Mouse (Mus musculus): ENCODE results near the gene Helz. TPM values are rescaled to one million over a fixed set of nuclear protein-coding genes. Genes with fewer than 3 reads are reported as not detected.
"Not testable (repeated sequence)": the region's sequence is repeated elsewhere in the genome, so short reads cannot be mapped to it uniquely, and the experiment has no call there.

Gene Helz
- polyA plus RNA-seq, 1 experiment from 2014 or later = 19.5 TPM

DNA sequence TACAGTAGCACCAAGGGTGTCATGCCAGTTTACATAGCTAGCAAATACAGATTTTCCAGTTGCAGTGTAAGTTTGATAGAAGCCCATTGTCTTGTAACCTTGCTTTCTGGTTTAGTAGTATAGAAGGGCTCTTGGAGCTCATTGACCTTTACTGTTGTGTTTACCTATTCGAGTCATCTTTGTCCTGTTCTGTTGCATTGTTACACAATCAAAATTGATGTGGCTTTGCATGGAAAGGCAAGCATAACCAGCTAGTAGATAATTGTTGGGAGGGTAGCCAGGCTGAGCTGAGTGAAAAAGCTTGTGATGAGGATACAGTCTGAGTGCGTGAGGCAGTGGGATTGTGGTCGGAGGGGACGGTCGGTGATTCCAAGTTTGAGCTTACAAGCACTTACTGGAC lies 12.1 kb downstream of the Helz start:
- Histone ChIP-seq H3K9ac (no peak overlapping the region), H3K27ac (replicated peaks) (no peak overlapping the region), H3K9me3 (replicated peaks) (no peaks in the 10 kb centered on the region), H3K4me3 (replicated peaks) (no peak overlapping the region), H3K4me2 (replicated peaks) (no peak overlapping the region), H3K36me3 (peaks cover 39% of the 10 kb centered on the region), H3K27me3 (no peaks in the 10 kb centered on the region), H3K4me1 (no peaks in the 10 kb centered on the region)
- ATAC-seq (ENCODE audit: insufficient number of reproducible peaks, low FRiP score, low TSS enrichment, low read depth) = no peak
- 90% methylated on average over 5 of the region's 5 CpGs for WGBS

DNA sequence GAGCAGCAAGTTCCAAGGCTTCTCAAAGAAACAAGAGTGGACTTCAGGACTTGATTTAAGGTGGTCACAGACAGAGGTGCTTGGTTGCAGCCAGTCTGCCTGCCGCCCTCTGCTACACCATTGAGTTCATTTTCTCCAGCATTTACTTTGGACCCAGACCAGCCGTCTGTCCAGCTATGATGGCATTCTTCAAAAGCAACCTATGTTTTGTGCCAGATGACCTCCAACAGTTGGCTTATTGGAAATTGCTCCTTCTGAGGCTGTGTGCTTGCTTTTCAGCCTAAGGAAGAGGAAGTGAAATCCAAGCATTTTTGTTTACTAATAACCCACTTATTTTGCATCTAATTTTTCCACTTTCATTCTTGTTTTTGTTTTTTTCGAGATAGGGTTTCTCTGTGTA lies 19.7 kb downstream of the Helz start:
- Histone ChIP-seq H3K9me3 (replicated peaks) (no peaks in the 10 kb centered on the region), H3K4me3 (replicated peaks) (no peak overlapping the region), H3K4me1 (no peaks in the 10 kb centered on the region), H3K27ac (replicated peaks) (no peak overlapping the region), H3K9ac (no peak overlapping the region), H3K4me2 (replicated peaks) (no peak overlapping the region), H3K27me3 (no peaks in the 10 kb centered on the region), H3K36me3 (peaks cover 15% of the 10 kb centered on the region; the same call in 1 of the 2 replicates)
- ATAC-seq (ENCODE audit: insufficient number of reproducible peaks, low FRiP score, low TSS enrichment, low read depth) = no peak
- WGBS = 92% methylated on average over 3 of the region's 3 CpGs

DNA sequence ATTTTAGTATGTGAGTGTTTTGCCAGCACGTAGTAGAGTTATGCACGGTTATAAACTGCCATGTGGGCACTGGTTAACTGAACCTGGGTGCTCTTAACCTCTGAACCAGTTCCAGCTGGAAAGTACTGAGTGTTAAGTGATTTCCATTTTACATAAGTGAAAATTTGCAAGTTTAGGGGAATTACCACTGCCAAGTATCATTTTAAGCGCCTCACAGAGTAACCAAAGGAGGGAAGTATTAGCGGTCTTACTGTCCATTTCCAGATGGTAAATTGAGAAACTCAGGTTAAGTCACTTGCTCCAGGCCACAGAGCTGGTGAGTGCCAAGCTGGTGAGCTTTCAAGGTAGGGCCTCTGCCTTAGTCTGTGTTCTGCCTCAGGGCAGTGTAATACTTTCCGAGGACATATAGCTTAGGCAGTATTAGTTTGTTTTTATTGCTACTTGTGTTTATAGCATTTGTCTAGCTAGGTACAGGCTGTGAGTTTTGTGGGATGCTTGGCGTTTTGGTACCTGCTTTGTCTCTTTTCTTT lies 20.8 kb downstream of the Helz start:
- H3K4me1 ChIP-seq = peaks cover 5% of the 10 kb centered on the region; the same call in 1 of the 2 replicates
- no peak for ATAC-seq (ENCODE audit: insufficient number of reproducible peaks, low FRiP score, low TSS enrichment, low read depth)
- H3K4me3 ChIP-seq (replicated peaks) = no peak overlapping the region
- 0 out of 2 replicates have a peak, but pooled peaks cover 15% of the 10 kb centered on the region for H3K36me3 ChIP-seq
- H3K4me2 ChIP-seq (replicated peaks) = no peak overlapping the region
- WGBS = 90% methylated on average over 6 of the region's 6 CpGs
- H3K9me3 ChIP-seq (replicated peaks) = no peaks in the 10 kb centered on the region
- H3K27me3 ChIP-seq = no peaks in the 10 kb centered on the region
- no peak overlapping the region for H3K9ac ChIP-seq
- H3K27ac ChIP-seq (replicated peaks) = no peak overlapping the region

DNA sequence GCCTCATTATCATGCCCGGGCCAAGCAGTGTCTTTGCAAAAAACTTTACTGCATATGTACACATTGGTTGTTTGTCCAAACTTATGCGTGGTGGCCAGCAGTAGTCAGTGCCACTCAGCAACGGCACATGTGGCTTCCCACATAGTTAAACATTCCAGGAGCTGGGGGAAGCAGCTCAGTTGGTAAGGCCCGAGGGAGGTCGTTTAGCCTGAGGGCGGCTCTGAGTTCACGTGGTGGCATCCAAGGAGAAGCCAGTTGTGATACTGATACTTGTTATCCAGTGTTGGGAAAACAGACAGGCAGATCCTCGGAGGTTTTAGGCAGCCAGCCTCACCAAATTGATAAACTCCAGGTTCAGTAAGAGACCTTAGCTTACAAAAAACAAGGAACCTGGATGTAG lies 23.2 kb downstream of the Helz start:
- not testable (repeated sequence) for H3K4me1 ChIP-seq; H3K4me2 ChIP-seq (replicated peaks); H3K27ac ChIP-seq (replicated peaks); ATAC-seq (ENCODE audit: insufficient number of reproducible peaks, low FRiP score, low TSS enrichment, low read depth); H3K4me3 ChIP-seq (replicated peaks); H3K9ac ChIP-seq; H3K9me3 ChIP-seq (replicated peaks); H3K27me3 ChIP-seq
- 68% methylated on average over 8 of the region's 8 CpGs for WGBS
- H3K36me3 ChIP-seq = peaks cover 29% of the 10 kb centered on the region

DNA sequence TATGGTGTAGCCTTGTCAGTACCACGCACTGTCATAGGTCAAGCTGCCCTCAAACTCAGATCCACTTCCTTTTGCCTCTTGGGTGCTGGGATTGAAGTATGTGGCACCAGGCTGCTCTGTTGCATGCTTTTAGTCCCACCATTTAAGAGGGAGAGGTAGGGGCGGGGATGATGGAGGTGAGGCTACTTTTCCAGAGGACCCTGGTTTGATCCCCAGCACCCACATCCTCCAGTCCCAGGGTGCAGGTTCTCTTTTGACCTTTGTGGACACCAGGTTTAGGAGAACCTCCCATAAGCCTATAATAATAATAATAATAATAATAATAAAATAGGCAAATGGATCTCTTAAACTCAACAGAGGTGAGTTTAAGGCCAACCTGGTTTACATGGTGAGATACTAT lies 23.6 kb downstream of the Helz start:
- WGBS = 98% methylated on average over 2 of the region's 2 CpGs
- Histone ChIP-seq H3K4me2 (replicated peaks) (no peak overlapping the region), H3K27me3 (no peaks in the 10 kb centered on the region), H3K36me3 (peaks cover 29% of the 10 kb centered on the region), H3K27ac (replicated peaks) (no peak overlapping the region), H3K9ac (no peak overlapping the region), H3K4me1 (peaks cover 9% of the 10 kb centered on the region; the same call in 1 of the 2 replicates), H3K9me3 (replicated peaks) (no peaks in the 10 kb centered on the region), H3K4me3 (replicated peaks) (no peak overlapping the region)
- no peak for ATAC-seq (ENCODE audit: insufficient number of reproducible peaks, low FRiP score, low TSS enrichment, low read depth)

DNA sequence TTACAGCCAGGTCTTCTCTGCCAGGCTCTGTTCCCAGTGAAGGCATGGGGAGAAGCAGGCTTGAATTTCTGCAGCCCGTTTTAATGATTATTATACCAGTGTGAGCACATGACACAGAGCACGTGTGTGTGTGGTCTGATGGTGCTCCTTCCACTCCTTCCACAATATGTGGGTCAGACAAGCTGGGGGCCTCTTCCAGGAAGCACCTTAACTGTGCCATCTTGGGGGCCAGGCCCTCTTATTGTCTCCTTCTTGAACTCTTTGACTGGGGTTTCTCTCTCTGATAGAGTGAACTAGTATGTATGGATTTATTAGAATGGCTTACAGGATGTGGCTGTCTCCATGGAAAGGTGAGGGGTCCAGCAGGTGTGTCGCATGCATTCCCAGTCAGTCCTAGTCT lies 24.8 kb downstream of the Helz start:
- Histone ChIP-seq H3K4me2 (replicated peaks) (no peak overlapping the region), H3K4me1 (peaks cover 9% of the 10 kb centered on the region; the same call in 1 of the 2 replicates), H3K27ac (replicated peaks) (no peak overlapping the region), H3K27me3 (no peaks in the 10 kb centered on the region), H3K9me3 (replicated peaks) (no peaks in the 10 kb centered on the region), H3K4me3 (replicated peaks) (no peak overlapping the region), H3K9ac (no peak overlapping the region), H3K36me3 (peaks cover 34% of the 10 kb centered on the region)
- ATAC-seq (ENCODE audit: insufficient number of reproducible peaks, low FRiP score, low TSS enrichment, low read depth) = no peak
- 85% methylated on average over 3 of the region's 3 CpGs for WGBS

DNA sequence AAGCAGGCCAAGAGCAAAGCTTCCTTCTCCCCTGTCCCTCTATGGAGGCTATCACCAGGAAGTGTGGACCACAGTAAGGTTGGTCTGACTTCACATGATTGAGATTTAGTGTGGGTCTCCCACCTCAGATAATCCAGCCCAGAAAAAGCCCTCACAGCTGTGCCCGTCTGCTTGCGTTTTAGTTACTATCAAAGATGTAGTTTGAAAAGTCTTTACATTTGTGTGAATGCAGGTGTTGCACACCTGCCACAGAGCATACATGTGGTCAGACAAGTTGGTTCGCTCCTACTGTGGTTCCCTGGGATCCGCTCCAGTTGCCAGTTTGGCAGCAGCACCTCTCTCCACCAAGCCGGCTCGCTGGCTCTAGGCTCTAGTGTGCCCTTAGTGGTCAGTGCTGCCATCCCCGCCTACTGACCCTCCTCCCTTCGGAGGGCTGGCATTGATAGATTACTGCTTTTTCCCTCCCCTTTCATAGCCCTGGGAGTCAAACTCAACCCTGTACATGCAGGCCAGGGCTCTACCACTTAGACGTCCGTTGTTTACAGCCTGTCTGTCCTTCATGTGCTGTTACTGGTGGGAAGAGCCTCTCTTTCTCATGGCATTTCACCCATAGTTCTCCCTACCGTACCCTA lies 25.4 kb downstream of the Helz start:
- no peak overlapping the region for H3K4me2 ChIP-seq (replicated peaks)
- no peaks in the 10 kb centered on the region for H3K9me3 ChIP-seq (replicated peaks)
- peaks cover 9% of the 10 kb centered on the region; the same call in 1 of the 2 replicates for H3K4me1 ChIP-seq
- WGBS = 68% methylated on average over 11 of the region's 11 CpGs
- no peak overlapping the region for H3K27ac ChIP-seq (replicated peaks)
- H3K27me3 ChIP-seq = no peaks in the 10 kb centered on the region
- H3K4me3 ChIP-seq (replicated peaks) = no peak overlapping the region
- H3K36me3 ChIP-seq = peaks cover 34% of the 10 kb centered on the region
- no peak overlapping the region for H3K9ac ChIP-seq
- no peak for ATAC-seq (ENCODE audit: insufficient number of reproducible peaks, low FRiP score, low TSS enrichment, low read depth)

DNA sequence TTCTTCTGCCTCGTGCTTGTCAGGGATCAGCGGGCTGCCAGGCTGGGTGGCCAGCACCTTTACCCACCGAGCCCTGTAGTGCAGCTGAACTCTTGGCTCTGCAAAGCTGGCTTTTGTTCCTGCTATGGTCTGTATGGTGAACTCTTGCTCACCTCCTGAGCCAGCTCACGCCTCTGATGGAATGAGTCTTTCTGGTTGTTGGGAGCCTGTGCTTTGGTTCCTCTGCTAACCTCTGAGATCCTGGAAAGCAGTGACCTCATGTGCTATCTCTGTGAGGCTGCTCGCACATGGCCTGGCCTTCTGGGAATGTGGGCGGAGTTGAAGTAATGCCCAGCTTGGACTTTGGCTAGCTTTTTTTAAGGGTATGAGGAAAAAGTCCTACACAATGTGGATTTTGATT lies 26.1 kb downstream of the Helz start:
- peak; percentile 16; the same call in 1 of the 2 replicates for ATAC-seq (ENCODE audit: insufficient number of reproducible peaks, low FRiP score, low TSS enrichment, low read depth)
- Histone ChIP-seq H3K27ac (replicated peaks) (no peak overlapping the region), H3K4me2 (replicated peaks) (no peak overlapping the region), H3K9ac (no peak overlapping the region), H3K4me3 (replicated peaks) (no peak overlapping the region), H3K27me3 (no peaks in the 10 kb centered on the region), H3K9me3 (replicated peaks) (no peaks in the 10 kb centered on the region), H3K4me1 (peaks cover 9% of the 10 kb centered on the region; the same call in 1 of the 2 replicates), H3K36me3 (peaks cover 37% of the 10 kb centered on the region)
- WGBS = 75% methylated on average over 6 of the region's 6 CpGs

DNA sequence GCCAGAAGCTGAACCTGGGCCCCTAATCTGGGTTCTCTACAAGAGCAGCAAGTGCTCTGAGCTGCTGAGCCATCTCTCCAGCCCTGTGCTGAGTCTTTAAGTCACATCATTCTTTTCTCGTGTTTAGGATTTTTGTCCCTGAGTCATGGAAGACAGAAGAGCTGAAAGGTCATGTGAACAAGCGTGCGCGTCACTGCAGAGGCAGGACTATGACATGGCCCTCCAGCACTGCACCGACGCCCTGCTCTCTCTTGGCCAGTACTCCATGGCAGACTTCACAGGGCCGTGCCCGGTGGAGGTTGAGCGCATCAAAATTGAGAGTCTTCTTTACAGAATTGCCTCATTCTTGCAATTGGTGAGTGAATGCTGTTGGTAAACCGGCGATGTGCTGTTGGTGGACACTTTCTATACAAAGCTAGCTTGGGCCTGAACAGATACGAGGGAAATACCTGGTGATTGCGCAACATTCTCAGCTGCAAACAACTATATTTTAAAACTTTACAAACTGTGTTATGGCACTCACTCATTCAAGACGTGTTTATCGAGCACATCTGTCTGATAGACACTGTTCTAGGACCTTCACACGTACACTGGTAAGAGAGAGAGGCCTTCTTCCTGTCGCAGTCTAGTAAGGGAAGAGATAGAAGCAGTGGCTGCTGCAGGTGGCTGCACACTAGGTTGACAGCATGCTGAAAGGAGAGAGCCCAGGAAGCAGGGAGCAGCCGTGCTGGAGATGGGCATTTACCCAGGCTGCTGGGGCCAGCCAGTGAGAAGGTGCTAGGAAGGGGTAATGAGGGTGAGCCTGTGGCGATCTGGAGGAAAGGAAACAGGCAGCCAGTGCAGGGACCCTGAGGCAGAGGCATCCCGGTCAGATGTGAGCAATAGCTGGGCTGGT lies 27.3 kb downstream of the Helz start:
- Histone ChIP-seq H3K4me1 (peaks cover 9% of the 10 kb centered on the region; the same call in 1 of the 2 replicates), H3K4me3 (replicated peaks) (no peak overlapping the region), H3K27me3 (no peaks in the 10 kb centered on the region), H3K4me2 (replicated peaks) (no peak overlapping the region), H3K36me3 (peaks cover 41% of the 10 kb centered on the region), H3K27ac (replicated peaks) (no peak overlapping the region), H3K9ac (no peak overlapping the region), H3K9me3 (replicated peaks) (no peaks in the 10 kb centered on the region)
- no peak for ATAC-seq (ENCODE audit: insufficient number of reproducible peaks, low FRiP score, low TSS enrichment, low read depth)
- WGBS = 91% methylated on average over 20 of the region's 20 CpGs

DNA sequence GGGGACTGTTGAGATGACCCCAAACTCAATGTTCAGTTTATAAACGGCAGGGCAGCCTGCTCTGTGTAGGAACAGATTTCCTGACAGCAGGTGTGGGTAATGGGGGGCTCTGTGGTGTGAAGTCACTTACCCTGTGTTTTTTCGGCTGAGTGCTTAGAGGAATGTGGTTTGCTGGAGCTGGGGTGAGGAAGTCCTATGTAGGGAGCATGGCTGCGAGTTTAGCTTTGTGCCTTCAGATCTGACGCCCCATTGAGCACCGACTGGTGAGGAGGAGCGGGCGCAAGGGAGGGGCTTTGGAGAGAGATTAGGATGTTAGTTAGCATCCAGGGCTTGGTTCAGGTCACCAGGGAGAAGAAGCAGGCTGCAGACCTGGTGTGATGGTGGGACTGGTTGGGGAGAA lies 28.5 kb downstream of the Helz start:
- Histone ChIP-seq H3K27ac (replicated peaks) (no peak overlapping the region), H3K4me1 (peaks cover 9% of the 10 kb centered on the region; the same call in 1 of the 2 replicates), H3K4me2 (replicated peaks) (no peak overlapping the region), H3K4me3 (replicated peaks) (no peak overlapping the region), H3K9ac (no peak overlapping the region), H3K27me3 (no peaks in the 10 kb centered on the region), H3K9me3 (replicated peaks) (no peaks in the 10 kb centered on the region), H3K36me3 (peaks cover 41% of the 10 kb centered on the region)
- ATAC-seq (ENCODE audit: insufficient number of reproducible peaks, low FRiP score, low TSS enrichment, low read depth) = no peak
- WGBS = 88% methylated on average over 7 of the region's 7 CpGs

DNA sequence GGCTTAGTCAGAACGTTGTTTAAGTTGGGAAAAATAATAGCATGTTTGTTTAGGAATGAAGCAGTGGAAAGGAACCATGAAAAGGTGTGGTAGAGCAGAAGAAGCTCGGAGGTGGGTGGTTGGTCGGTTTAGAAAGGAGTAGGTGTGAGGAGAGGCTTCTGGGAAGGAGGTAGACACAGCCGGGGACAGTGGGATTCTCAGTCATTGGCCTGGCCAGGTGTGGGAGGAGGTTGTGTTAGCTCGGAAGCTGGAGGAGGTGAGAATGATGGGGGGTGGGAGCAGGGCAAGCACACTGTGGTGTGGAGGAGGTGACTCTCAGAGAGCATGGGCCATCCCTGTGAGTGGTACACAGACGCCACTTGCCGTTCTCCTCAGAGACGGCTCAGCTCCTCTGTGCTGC lies 29.7 kb downstream of the Helz start:
- Histone ChIP-seq H3K9ac (no peak overlapping the region), H3K9me3 (replicated peaks) (no peaks in the 10 kb centered on the region), H3K27ac (replicated peaks) (no peak overlapping the region), H3K4me2 (replicated peaks) (no peak overlapping the region), H3K4me1 (peaks cover 9% of the 10 kb centered on the region; the same call in 1 of the 2 replicates), H3K36me3 (peaks cover 38% of the 10 kb centered on the region), H3K4me3 (replicated peaks) (no peak overlapping the region), H3K27me3 (no peaks in the 10 kb centered on the region)
- 82% methylated on average over 8 of the region's 8 CpGs for WGBS
- ATAC-seq (ENCODE audit: insufficient number of reproducible peaks, low FRiP score, low TSS enrichment, low read depth) = no peak
